Mouse (Mus musculus): ENCODE data around the gene Ewsr1. TPM values are rescaled to one million over a fixed set of nuclear protein-coding genes. Genes with fewer than 3 reads are reported as not detected.

Ewsr1 gene
- polyA plus RNA-seq (2015; fragmentation: Nextera tagmentation; extraction: Ambion mirVana) = 215 TPM in 2 replicates

DNA sequence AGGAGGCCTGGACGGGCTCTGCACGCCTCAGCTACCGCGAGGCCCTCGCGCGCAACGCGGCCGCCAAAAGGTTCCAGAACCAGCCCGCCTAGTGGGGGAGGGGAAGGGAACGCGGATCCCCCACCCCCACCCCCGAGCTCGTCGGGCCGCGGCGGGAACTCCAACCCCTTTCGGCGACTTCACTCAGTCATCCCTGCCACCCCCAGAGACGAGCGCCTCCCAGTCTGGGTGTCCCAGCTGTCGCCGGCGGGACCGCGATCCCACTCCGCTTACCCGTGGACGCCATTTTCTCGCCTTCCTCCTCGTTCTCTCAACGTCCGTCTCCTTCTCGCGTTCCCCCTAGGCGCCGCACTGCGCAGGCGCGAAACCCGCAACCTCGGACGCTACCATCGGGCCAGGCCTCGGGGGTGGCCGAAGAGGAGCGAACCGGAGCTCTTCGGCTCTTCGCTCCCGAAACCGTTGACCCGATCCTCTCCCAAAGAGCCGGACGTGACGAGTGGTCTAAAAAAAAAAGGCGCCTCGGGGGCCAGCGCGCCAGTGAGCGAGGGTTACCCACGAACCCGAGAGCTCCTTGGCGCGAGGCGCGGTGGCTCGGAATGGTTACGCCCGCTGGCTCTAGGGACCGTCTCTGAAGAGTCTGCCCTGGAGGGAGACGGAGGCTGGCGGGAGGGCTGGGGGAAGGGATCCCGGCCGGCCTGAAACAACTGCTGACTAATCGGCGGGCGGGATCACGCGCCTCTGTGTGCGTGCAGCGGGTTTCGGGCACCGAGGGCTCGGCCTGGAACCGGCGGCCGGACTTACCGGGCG is at the start of gene Ewsr1, which contains the start of gene Rhbdd3:
Gene Ewsr1, minus strand, starts transcription at position 531 of the 807 bp plus-strand sequence.
Gene Rhbdd3, plus strand, starts transcription at position 191 of the 807 bp plus-strand sequence.

GRCm38 (mm10) chr11:5065056-5065821 is 33.8 kb downstream of the Ewsr1 start, which contains the start of gene Gas2l1:
TSS of gene Gas2l1 (minus strand) at chr11:5065327.

DNA sequence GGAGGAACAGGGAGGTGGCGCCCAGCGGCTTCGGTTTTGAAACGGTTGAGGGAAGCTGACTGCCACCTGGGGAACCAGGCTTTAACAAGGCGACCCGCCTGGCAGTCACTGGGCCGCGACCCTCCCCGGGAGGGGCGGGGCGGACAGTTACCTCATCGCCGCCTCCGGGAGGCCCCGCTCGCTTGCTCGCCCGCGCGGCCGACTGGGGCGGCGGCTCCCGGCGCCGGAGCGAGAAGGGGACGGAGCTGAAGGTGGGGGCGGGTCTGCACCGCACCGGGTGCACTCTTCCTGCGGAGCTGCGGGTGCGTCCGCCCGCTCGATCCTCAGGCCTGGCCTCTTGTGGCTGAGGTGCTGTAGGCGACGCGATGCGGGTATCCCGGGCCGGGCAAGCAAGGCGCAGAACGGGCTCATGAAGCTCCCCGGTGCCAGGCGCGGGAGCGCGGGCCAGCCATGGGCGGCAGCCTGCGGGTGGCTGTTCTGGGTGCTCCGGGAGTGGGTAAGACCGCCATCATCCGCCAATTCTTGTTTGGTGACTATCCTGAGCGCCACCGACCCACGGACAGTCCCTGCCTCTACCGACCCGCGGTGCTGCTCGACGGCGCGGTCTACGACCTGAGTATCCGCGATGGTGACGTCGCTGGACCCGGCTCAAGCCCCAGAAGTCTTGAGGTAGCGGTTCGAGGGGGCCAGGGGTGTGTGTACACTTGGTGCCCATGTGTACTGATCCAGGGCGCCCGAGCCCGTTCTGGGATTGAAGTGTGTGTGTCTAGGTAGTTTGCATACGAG is 41.0 kb downstream of the Ewsr1 start, which contains the start of gene Rasl10a:
Gene Rasl10a, plus strand, starts transcription at position 273 of the 786 bp plus-strand sequence.

Small RNAs within 50 kb of the gene (microRNA-seq; reads per million reads assigned to microRNA genes)
- 0 reads per million in 2 experiments for gene Gm47296

Other genes starting within 250 kb of the Ewsr1 start
- 22.8 and 23.1 TPM in 2 replicates for gene Nf2, start 249.7 kb downstream of the Ewsr1 start, polyA plus RNA-seq (2015; fragmentation: Nextera tagmentation; extraction: Ambion mirVana)
- gene Nipsnap1, start 225.3 kb downstream of the Ewsr1 start, polyA plus RNA-seq (2015; fragmentation: Nextera tagmentation; extraction: Ambion mirVana) = 4.6 and 6.9 TPM in 2 replicates
- 11.6 and 13.6 TPM in 2 replicates for gene Thoc5, start 203.9 kb downstream of the Ewsr1 start, polyA plus RNA-seq (2015; fragmentation: Nextera tagmentation; extraction: Ambion mirVana)
- 0.02 and 0.15 TPM in 2 replicates for gene Nefh, start 151.2 kb downstream of the Ewsr1 start, polyA plus RNA-seq (2015; fragmentation: Nextera tagmentation; extraction: Ambion mirVana)
- gene Ap1b1, start 112.4 kb downstream of the Ewsr1 start, polyA plus RNA-seq (2015; fragmentation: Nextera tagmentation; extraction: Ambion mirVana) = 25.6 and 28.4 TPM in 2 replicates
- 3.2 and 4.1 TPM in 2 replicates for gene Rasl10a, start 41.1 kb downstream of the Ewsr1 start, polyA plus RNA-seq (2015; fragmentation: Nextera tagmentation; extraction: Ambion mirVana)
- gene Gas2l1, start 33.9 kb downstream of the Ewsr1 start, polyA plus RNA-seq (2015; fragmentation: Nextera tagmentation; extraction: Ambion mirVana) = 12.1 and 22.4 TPM in 2 replicates
- 27.8 and 29.7 TPM in 2 replicates for gene Rhbdd3, start 340 bp downstream of the Ewsr1 start, polyA plus RNA-seq (2015; fragmentation: Nextera tagmentation; extraction: Ambion mirVana)
- gene Emid1, start 53.0 kb upstream of the Ewsr1 start, polyA plus RNA-seq (2015; fragmentation: Nextera tagmentation; extraction: Ambion mirVana) = 6.6 and 6.7 TPM in 2 replicates
- gene Kremen1, start 162.3 kb upstream of the Ewsr1 start, polyA plus RNA-seq (2015; fragmentation: Nextera tagmentation; extraction: Ambion mirVana) = 41.7 and 52.5 TPM in 2 replicates